Mouse (Mus musculus) heart, adult 8-10 months (tissue): ENCODE results near the gene Olfr1255. TPM values are rescaled to one million over a fixed set of nuclear protein-coding genes. Genes with fewer than 3 reads are reported as not detected.

Experiments used
- DNase-seq: peaks from one replicate; pipeline ENCODE4 v3.0.0; 2022; ENCODE audit warnings: low spot score
- total RNA-seq, 4 experiments: library from RNA; stranded (reverse); gene quantifications; 2 replicates each; pipeline ENCODE4 v1.2.4; 2022

Gene Olfr1255
- not detected for total RNA-seq

DNA sequence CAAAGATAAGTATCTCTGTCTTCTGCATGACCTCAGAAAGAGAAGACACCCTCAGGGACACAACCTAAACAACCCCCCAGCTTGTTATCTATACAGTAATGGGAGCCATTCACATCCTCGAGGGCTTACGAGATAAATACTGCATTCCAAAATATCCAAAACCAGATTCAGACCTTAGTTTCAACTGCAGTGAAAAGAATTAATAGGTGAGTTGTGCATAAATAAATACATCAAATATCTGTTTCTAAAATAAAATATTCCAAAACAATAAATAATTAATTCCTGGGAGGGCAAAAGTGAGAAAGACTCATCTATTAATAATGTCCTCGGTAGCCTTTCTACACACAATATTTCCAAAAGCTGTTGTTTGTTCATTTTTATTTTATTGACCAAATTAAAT lies at the start of gene Olfr1255:
Gene Olfr1255 (plus strand): TSS at position 301 of the 400 bp plus-strand sequence.
- no peak for DNase-seq

DNA sequence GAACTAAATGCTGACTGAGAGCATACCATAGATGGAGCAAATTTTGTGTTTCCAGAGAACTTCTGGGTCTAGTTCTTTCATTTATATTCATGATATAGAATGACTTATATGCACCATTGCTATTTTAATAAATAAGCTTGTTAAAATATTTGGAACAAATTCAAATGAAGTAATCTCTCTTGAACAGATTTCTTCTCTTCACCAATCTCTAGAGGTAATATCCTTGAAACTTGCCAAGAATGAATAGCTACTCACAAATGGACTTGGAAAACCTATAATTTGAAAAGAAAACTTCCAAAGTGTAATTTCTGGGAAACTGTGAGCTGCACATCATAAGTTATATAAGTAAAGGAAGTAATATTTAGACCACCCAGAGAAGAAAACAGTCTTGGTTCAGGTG lies 18.3 kb upstream of the Olfr1255 start, which contains the start of gene Olfr1254:
Gene Olfr1254 (minus strand): TSS at position 101 of the 400 bp plus-strand sequence.
- DNase-seq, result no peak

DNA sequence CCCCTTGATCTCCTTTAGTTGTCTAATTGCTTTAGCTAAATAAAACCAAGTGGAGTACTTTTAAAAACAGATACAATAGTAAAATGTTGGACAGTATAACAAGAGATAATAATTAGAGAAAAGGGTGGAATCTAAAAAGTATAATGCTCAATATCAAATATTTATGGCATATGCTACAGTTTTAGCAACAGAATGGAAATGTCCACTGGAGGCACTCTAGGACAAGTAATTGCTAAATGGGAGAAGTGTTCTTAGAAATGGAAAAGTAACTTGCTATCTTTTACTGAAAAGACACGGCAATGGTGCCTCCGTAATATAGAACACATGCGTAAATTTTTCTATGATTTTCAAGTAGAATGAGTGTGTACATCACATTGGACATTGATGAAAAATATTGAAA lies 12.3 kb upstream of the Olfr1255 start:
- no peak for DNase-seq

GRCm38 (mm10) chr2:89810751-89811150 lies 1.1 kb upstream of the Olfr1255 start:
- DNase-seq, result no peak

DNA sequence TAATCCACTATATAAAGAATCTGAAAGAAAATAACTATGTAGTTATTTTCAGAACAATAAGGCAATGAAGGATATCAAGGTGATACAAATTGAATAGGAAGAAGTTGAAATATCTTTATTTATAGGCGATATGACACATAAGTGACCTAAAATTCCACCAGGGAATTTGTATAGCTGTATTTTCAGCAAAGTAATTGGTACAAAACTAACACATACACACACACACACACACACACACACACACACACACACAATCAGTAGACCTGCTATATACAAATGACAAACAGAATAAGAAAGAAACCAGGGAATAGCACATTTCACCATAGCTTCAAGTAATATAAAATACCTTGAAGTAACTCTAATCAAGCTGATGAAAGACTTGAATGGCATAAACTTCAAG lies 8.4 kb downstream of the Olfr1255 start:
- DNase-seq, result no peak

GRCm38 (mm10) chr2:89841455-89841854 lies 29.6 kb downstream of the Olfr1255 start, which contains the start of gene Olfr1256:
Olfr1256 (minus strand) TSS chr2:89841555.
- no peak for DNase-seq

DNA sequence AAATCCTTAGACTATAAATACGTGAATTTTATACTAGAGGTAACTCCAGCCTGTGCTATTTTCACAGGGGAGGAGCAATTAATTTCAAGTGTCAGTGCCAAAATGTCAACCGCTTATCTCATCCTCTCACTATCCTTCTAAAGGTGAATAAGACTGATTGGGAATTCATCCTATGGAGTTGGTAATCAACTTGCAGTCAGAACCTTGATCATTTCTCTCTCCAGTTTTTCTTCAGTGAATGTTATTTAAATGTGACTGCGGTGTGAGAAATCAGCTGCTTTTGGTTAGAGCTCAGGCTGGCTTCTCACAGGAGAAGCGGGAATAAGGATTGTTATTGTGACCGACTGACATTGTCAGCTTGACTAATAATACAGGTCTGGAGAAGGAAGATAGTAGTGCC lies 36.3 kb downstream of the Olfr1255 start, which contains the start of gene Olfr48:
Gene Olfr48 (minus strand): TSS at position 101 of the 400 bp plus-strand sequence.
- DNase-seq, result no peak

DNA sequence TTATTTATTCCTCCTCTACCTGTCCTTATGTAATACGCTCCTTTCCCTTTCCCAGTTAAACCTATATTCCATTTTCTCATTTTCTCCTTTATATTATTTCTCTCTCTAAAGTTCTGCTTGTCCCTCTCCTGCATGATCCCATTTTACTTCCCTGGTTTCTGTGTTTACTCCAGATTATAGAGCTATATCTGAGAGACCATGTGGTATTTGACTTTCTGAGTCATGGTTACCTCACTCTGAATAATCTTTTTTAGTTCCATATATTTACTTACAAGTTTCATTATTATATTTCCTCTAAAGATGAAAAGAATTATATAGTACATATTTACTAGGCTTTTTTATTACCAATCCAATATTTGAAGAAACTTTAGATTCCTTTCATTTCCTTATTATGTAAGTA lies 37.4 kb downstream of the Olfr1255 start:
- no peak for DNase-seq

Other genes starting within 250 kb of the Olfr1255 start
- gene Olfr1245, start 233.6 kb upstream of the Olfr1255 start, total RNA-seq, result not detected
- not detected for gene Olfr1246, start 218.9 kb upstream of the Olfr1255 start, total RNA-seq
- gene Olfr1247, start 197.9 kb upstream of the Olfr1255 start, total RNA-seq, result not detected
- gene Olfr1248, start 193.8 kb upstream of the Olfr1255 start, total RNA-seq, result not detected
- gene Olfr1249, start 177.1 kb upstream of the Olfr1255 start, total RNA-seq, result not detected
- not detected for gene Olfr1250, start 150.6 kb upstream of the Olfr1255 start, total RNA-seq
- not detected for gene Olfr1251, start 140.1 kb upstream of the Olfr1255 start, total RNA-seq
- not detected for gene Olfr1252, start 87.0 kb upstream of the Olfr1255 start, total RNA-seq
- gene Olfr1253, start 55.0 kb upstream of the Olfr1255 start, total RNA-seq, result not detected
- gene Olfr1254, start 18.4 kb upstream of the Olfr1255 start, total RNA-seq, result not detected
- not detected for gene Olfr1256, start 29.5 kb downstream of the Olfr1255 start, total RNA-seq
- not detected for gene Olfr48, start 36.2 kb downstream of the Olfr1255 start, total RNA-seq
- not detected for gene Olfr1257, start 66.4 kb downstream of the Olfr1255 start, total RNA-seq
- gene Olfr1258, start 115.3 kb downstream of the Olfr1255 start, total RNA-seq, result not detected
- not detected for gene Olfr1259, start 136.6 kb downstream of the Olfr1255 start, total RNA-seq
- not detected for gene Olfr1260, start 162.3 kb downstream of the Olfr1255 start, total RNA-seq
- not detected for gene Olfr1261, start 179.2 kb downstream of the Olfr1255 start, total RNA-seq
- not detected for gene Olfr1262, start 188.1 kb downstream of the Olfr1255 start, total RNA-seq
- not detected for gene Olfr1263, start 200.1 kb downstream of the Olfr1255 start, total RNA-seq
- gene Olfr1264, start 213.5 kb downstream of the Olfr1255 start, total RNA-seq, result not detected
- not detected for gene Olfr1265, start 223.3 kb downstream of the Olfr1255 start, total RNA-seq